Mouse (Mus musculus) bone marrow, adult 2 months (tissue): ENCODE measurements around the gene Kiss1r. TPM values are rescaled to one million over a fixed set of nuclear protein-coding genes. Genes with fewer than 3 reads are reported as not detected.
"Not testable (repeated sequence)": the region's sequence is repeated elsewhere in the genome, so short reads cannot be mapped to it uniquely, and the experiment has no call there.

Source experiments
- H3K27ac ChIP-seq: fragments of 200-500 bp; 2 replicates; pipeline ENCODE4 v1.5.1; 2012; ENCODE audit warnings: low read depth, mild to moderate bottlenecking, control low read depth, inconsistent platforms, low read length; ENCODE audit not compliant: control insufficient read depth, poor library complexity, insufficient read depth
- H3K4me1 ChIP-seq: fragments of 200-500 bp; 2 replicates; pipeline ENCODE4 v1.6.1; 2011; ENCODE audit warnings: low read length; ENCODE audit not compliant: control insufficient read depth, insufficient read depth
- H3K4me3 ChIP-seq: fragments of 200-500 bp; replicated peaks from 2 replicates; pipeline ENCODE3; 2011; ENCODE audit warnings: mild to moderate bottlenecking, low read depth, low read length, control low read depth; ENCODE audit not compliant: control insufficient read depth
- CTCF ChIP-seq: fragments of 200-500 bp; IDR thresholded peaks from 2 replicates; pipeline ENCODE4 v1.5.1; 2011; ENCODE audit warnings: low read length, control low read depth; ENCODE audit not compliant: control insufficient read depth, insufficient read depth
- POLR2A ChIP-seq: fragments of 200-500 bp; IDR thresholded peaks from 2 replicates; pipeline ENCODE4 v1.6.1; 2011; ENCODE audit warnings: low read depth, mild to moderate bottlenecking, control low read depth, low read length, borderline replicate concordance; ENCODE audit not compliant: control insufficient read depth
- WGBS: fragments of 180-500 bp; shearing (Covaris S2); methylation state at CpG from one replicate; pipeline ENCODE4 v1.1.7; 2018; 5-methylcytosine and 5-hydroxymethylcytosine counted together
- polyA plus RNA-seq: library from polyadenylated mRNA; stranded (reverse); fragments of >200 nt; gene quantifications from 2 replicates; pipeline ENCODE4 v1.2.4, GENCODE M21; 2011; ENCODE audit warnings: low replicate concordance; ENCODE audit not compliant: missing spikeins, insufficient read depth, insufficient read length

Kiss1r gene
- polyA plus RNA-seq, 1 experiment: not detected

DNA sequence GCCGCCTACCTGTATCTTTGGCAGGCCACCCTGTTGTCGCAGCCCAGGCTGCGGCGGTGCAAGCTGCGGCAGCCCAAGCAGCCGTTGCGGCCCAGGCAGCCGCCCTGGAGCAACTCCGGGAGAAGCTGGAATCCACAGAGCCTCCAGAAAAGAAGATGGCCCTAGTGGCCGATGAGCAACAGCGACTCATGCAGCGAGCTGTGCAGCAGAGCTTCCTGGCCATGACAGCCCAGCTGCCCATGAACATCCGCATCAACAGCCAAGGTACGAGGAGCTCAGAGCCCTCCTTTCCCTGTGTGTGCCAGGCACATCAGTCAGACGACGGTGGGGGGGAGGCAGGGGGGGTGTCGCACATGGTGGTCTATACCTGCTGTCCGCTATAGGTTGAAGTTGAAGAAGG is 33.9 kb downstream of the Kiss1r start:
- 86% methylated on average over 18 of the region's 18 CpGs for WGBS
- Histone ChIP-seq H3K27ac (no peak overlapping the region), H3K4me1 (peaks cover 2% of the 10 kb centered on the region; the same call in 1 of the 2 replicates), H3K4me3 (no peak overlapping the region)
- TF ChIP-seq POLR2A: no peak
- TF ChIP-seq CTCF: no peak

DNA sequence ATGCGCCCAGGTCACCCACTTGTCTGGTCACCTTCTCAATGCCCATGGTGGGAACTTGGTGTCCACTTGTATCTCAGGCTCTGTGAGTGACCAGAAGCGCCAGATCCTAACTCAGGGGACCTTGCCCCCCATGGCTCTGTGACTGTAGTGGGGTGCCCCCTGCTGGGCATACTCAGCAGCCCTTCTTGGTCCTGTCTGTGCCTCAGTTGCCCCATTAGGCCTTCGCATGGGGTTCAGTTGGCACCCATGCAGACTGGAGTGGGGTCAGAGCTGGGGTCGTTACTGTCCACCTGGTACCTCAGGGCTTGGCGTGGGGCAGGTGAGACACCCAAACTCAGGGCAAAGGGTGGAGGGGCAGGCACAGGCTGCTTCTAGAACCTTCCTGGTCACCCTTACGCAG is 37.2 kb downstream of the Kiss1r start:
- Histone ChIP-seq H3K27ac (no peak overlapping the region), H3K4me1 (peaks cover 3% of the 10 kb centered on the region; the same call in 1 of the 2 replicates), H3K4me3 (no peak overlapping the region)
- TF ChIP-seq POLR2A (no peak), CTCF (peak; percentile 76)
- 75% methylated on average over 6 of the region's 6 CpGs for WGBS

- Histone ChIP-seq H3K27ac (no peak overlapping the region), H3K4me3 (no peak overlapping the region), H3K4me1 (peaks cover 5% of the 10 kb centered on the region)
- TF ChIP-seq CTCF (no peak), POLR2A (no peak)
- WGBS: 86% methylated on average over 9 of the region's 9 CpGs
These were observed 38.9 kb downstream of the Kiss1r start for GRCm38 (mm10) chr10:79955691-79956090.

GRCm38 (mm10) chr10:79956643-79957154 is 39.9 kb downstream of the Kiss1r start:
- Histone ChIP-seq H3K27ac (no peak overlapping the region), H3K4me1 (peaks cover 5% of the 10 kb centered on the region), H3K4me3 (no peak overlapping the region)
- WGBS: 69% methylated on average over 4 of the region's 4 CpGs
- TF ChIP-seq POLR2A (no peak), CTCF (no peak)

- TF ChIP-seq CTCF: peak; percentile 99
- TF ChIP-seq POLR2A: no peak
- WGBS: 20% methylated on average over 21 of the region's 21 CpGs
- H3K27ac ChIP-seq: no peak overlapping the region
- peak overlapping the region; percentile 17 for H3K4me3 ChIP-seq
- peaks cover 5% of the 10 kb centered on the region for H3K4me1 ChIP-seq
These were observed 41.5 kb downstream of the Kiss1r start for GRCm38 (mm10) chr10:79958140-79958816.

GRCm38 (mm10) chr10:79959412-79959811 is 42.6 kb downstream of the Kiss1r start:
- not testable (repeated sequence) for H3K27ac ChIP-seq, H3K4me1 ChIP-seq
- WGBS: 20% methylated on average over 10 of the region's 10 CpGs
- peak overlapping the region; percentile 31 for H3K4me3 ChIP-seq

- H3K4me3 ChIP-seq: peak within 1 kb of the TSS; percentile 79
- TF ChIP-seq CTCF (peak; percentile 97), POLR2A (peak; percentile 48; the same call in 1 of the 2 replicates)
- H3K27ac ChIP-seq: no peak within 1 kb of the TSS; the same call in 1 of the 2 replicates
- H3K4me1 ChIP-seq: peaks cover 4% of the 10 kb centered on the region
- WGBS: under 1% methylated on average over 61 of the region's 61 CpGs
These were observed 43.3 kb downstream of the Kiss1r start, which contains the start of gene Wdr18 for GRCm38 (mm10) chr10:79959847-79960601. Wdr18 (plus strand) TSS chr10:79960152.

DNA sequence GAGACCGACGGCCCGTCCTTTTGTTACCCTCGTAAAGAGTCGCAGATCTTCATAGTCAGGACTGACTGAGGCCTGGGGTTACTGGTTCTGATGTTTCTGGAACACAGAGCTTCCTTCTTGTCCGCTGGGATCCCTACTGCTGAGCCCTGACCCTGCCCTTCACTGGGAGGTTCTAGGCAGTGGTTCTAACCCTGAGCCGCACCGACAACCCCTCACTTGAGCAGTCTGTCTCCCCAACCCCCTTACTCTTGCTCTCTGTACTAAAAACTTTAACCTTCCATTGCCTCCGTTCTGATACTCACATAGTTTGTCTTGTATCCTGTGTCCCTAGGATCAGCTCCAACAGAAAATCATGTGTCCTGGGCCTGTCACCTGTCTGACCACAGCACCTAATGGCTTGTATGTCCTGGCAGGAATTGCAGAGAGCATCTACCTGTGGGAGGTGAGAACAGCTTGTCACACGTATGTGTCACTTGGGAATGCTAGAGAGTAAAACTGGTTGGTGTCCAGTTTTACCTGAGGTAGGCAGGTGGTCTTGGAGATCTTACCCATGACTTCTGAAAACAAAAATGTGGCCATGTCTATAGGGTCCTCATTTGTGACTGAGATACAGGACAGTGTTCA is 44.0 kb downstream of the Kiss1r start:
- no peak for TF ChIP-seq POLR2A
- no peak for TF ChIP-seq CTCF
- Histone ChIP-seq H3K4me1 (peaks cover 4% of the 10 kb centered on the region), H3K27ac (no peak overlapping the region), H3K4me3 (peak overlapping the region; percentile 79)
- WGBS: 11% methylated on average over 10 of the region's 10 CpGs
